Mouse (Mus musculus) embryonic facial prominence, embryonic 11.5 days (tissue): ENCODE results near the gene Dusp22. TPM values are rescaled to one million over a fixed set of nuclear protein-coding genes. Genes with fewer than 3 reads are reported as not detected.
A peak's percentile ranks its signal among the peaks of the same experiment; 100 is the strongest.

Experiments used
- ATAC-seq: fragments of 200-750 bp; cut with Nextera tagmentation; replicated peaks from 2 replicates; pipeline ENCODE4 v1.8.0; 2017; ENCODE audit warnings: low read depth; ENCODE audit not compliant: insufficient number of reproducible peaks, low FRiP score, low TSS enrichment
- DNase-seq: peaks from one replicate; pipeline ENCODE4 v3.0.0-alpha.2; 2015; ENCODE audit warnings: low spot score
- H3K27ac ChIP-seq: fragments of 300-500 bp; sonication (generic); replicated peaks from 2 replicates; pipeline ENCODE4 v1.5.1; 2014; ENCODE audit warnings: mild to moderate bottlenecking, low read depth, low read length, control low read depth
- H3K27me3 ChIP-seq: fragments of 300-500 bp; sonication (generic); 2 replicates; pipeline ENCODE4 v1.6.1; 2014; ENCODE audit warnings: mild to moderate bottlenecking, low read length, moderate library complexity, mixed read lengths; ENCODE audit not compliant: control insufficient read depth, insufficient read depth
- H3K36me3 ChIP-seq: fragments of 300-500 bp; sonication (generic); replicated peaks from 2 replicates; pipeline ENCODE4 v1.6.1; 2014; ENCODE audit warnings: low read depth, mild to moderate bottlenecking, low read length, moderate library complexity, mixed read lengths; ENCODE audit not compliant: control insufficient read depth, insufficient read depth
- H3K4me1 ChIP-seq: fragments of 300-500 bp; sonication (generic); 2 replicates; pipeline ENCODE4 v1.6.1; 2014; ENCODE audit warnings: low read length, mixed read lengths; ENCODE audit not compliant: control insufficient read depth, insufficient read depth
- H3K4me2 ChIP-seq: fragments of 300-500 bp; sonication (generic); 2 replicates; pipeline ENCODE4 v1.6.1; 2014; ENCODE audit warnings: low read depth, mild to moderate bottlenecking, control low read depth, low read length, moderate library complexity
- H3K4me3 ChIP-seq: fragments of 300-500 bp; sonication (generic); 2 replicates; pipeline ENCODE4 v1.5.1; 2014; ENCODE audit warnings: low read depth, low read length, control low read depth
- H3K9ac ChIP-seq: fragments of 300-500 bp; sonication (generic); replicated peaks from 2 replicates; pipeline ENCODE4 v1.6.1; 2014; ENCODE audit warnings: mild to moderate bottlenecking, control low read depth, low read length
- H3K9me3 ChIP-seq: fragments of 300-500 bp; sonication (generic); replicated peaks from 2 replicates; pipeline ENCODE4 v1.6.1; 2016; ENCODE audit warnings: mild to moderate bottlenecking, low read length, inconsistent platforms, mixed read lengths; ENCODE audit not compliant: control insufficient read depth
- WGBS: fragments of 180-500 bp; shearing (Covaris S2); extraction: QIAGEN DNeasy Blood & Tissue Kit; methylation state at CpG from one replicate; pipeline ENCODE4 v1.1.7; 2014; 5-methylcytosine and 5-hydroxymethylcytosine counted together
- polyA plus RNA-seq: library from polyadenylated mRNA; unstranded; fragments of >200 nt; fragmentation: Nextera tagmentation; extraction: Ambion mirVana; gene quantifications from 2 replicates; pipeline ENCODE4 v1.2.1, GENCODE M21; 2014

Gene Dusp22
- polyA plus RNA-seq, 1 experiment from 2014 or later, result 20.3 TPM

- no peaks in the 10 kb centered on the region for H3K9me3 ChIP-seq
- H3K27ac ChIP-seq, result no peak overlapping the region
- no peak overlapping the region for H3K4me2 ChIP-seq
- no peaks in the 10 kb centered on the region for H3K36me3 ChIP-seq
- no peaks in the 10 kb centered on the region for H3K4me1 ChIP-seq
- 83% methylated on average over 4 of the region's 4 CpGs for WGBS
- DNase-seq (no peak), ATAC-seq (no peak)
- no peaks in the 10 kb centered on the region for H3K27me3 ChIP-seq
- no peak overlapping the region for H3K4me3 ChIP-seq
- no peak overlapping the region for H3K9ac ChIP-seq
Observed at GRCm38 (mm10) chr13:30738310-30738840, 78.6 kb downstream of the Dusp22 start.

GRCm38 (mm10) chr13:30741172-30741571 lies 81.4 kb downstream of the Dusp22 start:
- H3K27me3 ChIP-seq, result no peaks in the 10 kb centered on the region
- DNase-seq (no peak), ATAC-seq (no peak)
- H3K9ac ChIP-seq, result no peak overlapping the region
- H3K4me3 ChIP-seq, result no peak overlapping the region
- H3K4me1 ChIP-seq, result no peaks in the 10 kb centered on the region
- no peak overlapping the region for H3K27ac ChIP-seq
- H3K9me3 ChIP-seq, result no peaks in the 10 kb centered on the region
- 73% methylated on average over 5 of the region's 5 CpGs for WGBS
- H3K4me2 ChIP-seq, result no peak overlapping the region
- no peaks in the 10 kb centered on the region for H3K36me3 ChIP-seq

- no peak overlapping the region for H3K27ac ChIP-seq
- ATAC-seq (no peak), DNase-seq (no peak)
- H3K27me3 ChIP-seq, result no peaks in the 10 kb centered on the region
- no peak overlapping the region for H3K4me2 ChIP-seq
- no peaks in the 10 kb centered on the region for H3K9me3 ChIP-seq
- no peaks in the 10 kb centered on the region for H3K4me1 ChIP-seq
- no peaks in the 10 kb centered on the region for H3K36me3 ChIP-seq
- no peak overlapping the region for H3K4me3 ChIP-seq
- H3K9ac ChIP-seq, result no peak overlapping the region
- 78% methylated on average over 6 of the region's 6 CpGs for WGBS
Observed at GRCm38 (mm10) chr13:30742411-30742970, 82.7 kb downstream of the Dusp22 start.

- Histone ChIP-seq H3K27ac (no peak overlapping the region), H3K9me3 (no peaks in the 10 kb centered on the region), H3K4me3 (no peak overlapping the region), H3K36me3 (no peaks in the 10 kb centered on the region), H3K9ac (no peak overlapping the region), H3K27me3 (peaks cover 16% of the 10 kb centered on the region), H3K4me2 (no peak overlapping the region), H3K4me1 (no peaks in the 10 kb centered on the region)
- 79% methylated on average over 7 of the region's 7 CpGs for WGBS
- ATAC-seq (no peak), DNase-seq (no peak)
Observed at GRCm38 (mm10) chr13:30745121-30745520, 85.3 kb downstream of the Dusp22 start.

- DNase-seq, result no peak
Observed at GRCm38 (mm10) chr13:30747068-30747467, 87.3 kb downstream of the Dusp22 start.

GRCm38 (mm10) chr13:30747504-30747903 lies 87.7 kb downstream of the Dusp22 start:
- ATAC-seq (no peak), DNase-seq (no peak)
- Histone ChIP-seq H3K4me1 (no peaks in the 10 kb centered on the region), H3K27me3 (peaks cover 32% of the 10 kb centered on the region), H3K9me3 (no peaks in the 10 kb centered on the region), H3K9ac (no peak overlapping the region), H3K4me2 (no peak overlapping the region), H3K4me3 (no peak overlapping the region), H3K36me3 (no peaks in the 10 kb centered on the region), H3K27ac (no peak overlapping the region)
- 64% methylated on average over 11 of the region's 11 CpGs for WGBS

More at GRCm38 (mm10) chr13:30747068-30747467, 87.3 kb downstream of the Dusp22 start:
- Histone ChIP-seq H3K27ac (no peak overlapping the region), H3K9me3 (no peaks in the 10 kb centered on the region), H3K4me2 (no peak overlapping the region), H3K9ac (no peak overlapping the region), H3K36me3 (no peaks in the 10 kb centered on the region), H3K4me3 (no peak overlapping the region), H3K27me3 (peaks cover 32% of the 10 kb centered on the region), H3K4me1 (no peaks in the 10 kb centered on the region)
- no peak for ATAC-seq
- 80% methylated on average over 5 of the region's 5 CpGs for WGBS

GRCm38 (mm10) chr13:30748321-30748720 lies 88.5 kb downstream of the Dusp22 start:
- Histone ChIP-seq H3K9ac (no peak overlapping the region), H3K36me3 (no peaks in the 10 kb centered on the region), H3K27ac (no peak overlapping the region), H3K4me2 (no peak overlapping the region), H3K27me3 (peaks cover 32% of the 10 kb centered on the region), H3K4me1 (no peaks in the 10 kb centered on the region), H3K9me3 (no peaks in the 10 kb centered on the region), H3K4me3 (no peak overlapping the region)
- ATAC-seq (no peak), DNase-seq (no peak)
- WGBS, result 54% methylated on average over 11 of the region's 11 CpGs

- Histone ChIP-seq H3K9ac (no peak within 1 kb of the TSS), H3K9me3 (no peaks in the 10 kb centered on the region), H3K4me1 (no peaks in the 10 kb centered on the region), H3K4me2 (peak within 1 kb of the TSS; percentile 61), H3K36me3 (no peaks in the 10 kb centered on the region), H3K27me3 (peaks cover 32% of the 10 kb centered on the region), H3K27ac (no peak within 1 kb of the TSS), H3K4me3 (peak within 1 kb of the TSS; percentile 33)
- peak; percentile 84 for ATAC-seq
- DNase-seq, result peak; percentile 53
- WGBS, result 2% methylated on average over 21 of the region's 21 CpGs
Observed at GRCm38 (mm10) chr13:30749021-30749556, 89.3 kb downstream of the Dusp22 start, which contains the start of gene Irf4. TSS of gene Irf4 (plus strand) at chr13:30749226.
